Mouse (Mus musculus) mouse trophoblast stem cell (cell line): ENCODE data around the gene Agbl2.

Source experiments
- in situ Hi-C, 2 experiments: fragments of 300-500 bp; cut with MseI, MboI; formaldehyde crosslinking; loops; 2 replicates in 1 of 2; 3 replicates in 1 of 2; pipeline ENCODE4 v1.15.1; 2025

The Agbl2 gene

DNA sequence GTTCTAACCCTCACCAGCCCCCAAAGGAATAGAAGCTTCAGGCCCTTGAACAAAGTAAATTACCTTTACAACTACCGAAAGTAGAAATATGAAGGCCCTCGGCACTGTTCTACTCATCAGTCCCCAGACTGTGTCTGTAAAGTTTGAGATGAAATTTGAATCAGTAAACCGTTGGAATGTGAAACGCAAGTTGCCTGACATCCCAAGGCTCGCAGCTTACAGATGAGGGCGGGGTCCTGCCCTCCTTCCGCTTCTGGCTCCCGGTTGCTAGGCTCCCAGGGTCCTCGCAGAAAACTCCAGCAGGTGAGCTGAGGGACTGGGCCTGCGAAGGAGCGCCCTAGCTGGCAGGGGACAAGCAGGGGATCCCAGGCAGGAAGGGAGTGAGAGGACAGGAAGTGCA is at the start of gene Agbl2:
Gene Agbl2, plus strand, starts transcription at position 270 of the 400 bp plus-strand sequence.
- in situ Hi-C loops, result no loop called here

GRCm38 (mm10) chr2:90735326-90735725 is 47.2 kb upstream of the Agbl2 start:
- in situ Hi-C loops, result no loop called here

DNA sequence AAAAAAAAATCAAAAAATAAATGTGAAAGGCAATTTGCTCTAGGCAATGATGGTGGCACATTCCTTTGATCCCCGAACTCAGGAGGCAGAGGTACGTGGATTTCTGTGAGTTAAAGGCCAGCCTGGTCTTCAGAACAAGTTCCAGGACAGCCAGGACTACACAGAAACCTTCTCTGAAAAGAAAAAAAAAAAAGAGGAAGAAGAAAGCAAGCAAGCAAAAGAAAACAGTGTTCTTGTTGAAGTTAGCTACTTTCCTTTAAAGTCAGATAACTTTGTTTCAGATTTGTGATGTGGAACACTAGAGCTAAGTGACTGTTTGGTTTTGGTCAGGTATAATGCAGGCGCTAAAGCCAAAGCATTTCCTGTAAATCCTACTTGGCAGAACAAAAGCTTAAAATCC is 43.7 kb upstream of the Agbl2 start:
- in situ Hi-C loops, result no loop called here

DNA sequence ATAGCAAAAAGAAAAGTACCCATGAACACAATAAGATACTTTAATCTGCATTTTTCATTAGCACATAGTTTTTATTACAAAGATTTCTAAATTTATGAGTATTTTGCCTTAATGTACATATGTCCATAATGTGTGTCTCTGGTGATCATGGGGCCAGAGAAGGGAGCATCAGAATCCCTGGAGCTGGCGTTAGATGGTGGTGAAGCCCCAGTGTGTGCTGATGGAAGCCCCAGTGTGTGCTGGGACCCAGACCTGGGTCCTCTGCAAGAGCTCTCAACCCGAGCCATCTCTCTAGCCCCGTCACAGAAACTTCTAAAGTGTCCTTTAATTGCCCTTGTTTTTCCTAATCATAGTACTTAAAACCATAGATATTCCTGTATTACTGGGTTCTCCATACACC is 43.2 kb upstream of the Agbl2 start:
- in situ Hi-C loops, result no loop called here

GRCm38 (mm10) chr2:90739921-90740320 is 42.6 kb upstream of the Agbl2 start:
- in situ Hi-C loops, result no loop called here

DNA sequence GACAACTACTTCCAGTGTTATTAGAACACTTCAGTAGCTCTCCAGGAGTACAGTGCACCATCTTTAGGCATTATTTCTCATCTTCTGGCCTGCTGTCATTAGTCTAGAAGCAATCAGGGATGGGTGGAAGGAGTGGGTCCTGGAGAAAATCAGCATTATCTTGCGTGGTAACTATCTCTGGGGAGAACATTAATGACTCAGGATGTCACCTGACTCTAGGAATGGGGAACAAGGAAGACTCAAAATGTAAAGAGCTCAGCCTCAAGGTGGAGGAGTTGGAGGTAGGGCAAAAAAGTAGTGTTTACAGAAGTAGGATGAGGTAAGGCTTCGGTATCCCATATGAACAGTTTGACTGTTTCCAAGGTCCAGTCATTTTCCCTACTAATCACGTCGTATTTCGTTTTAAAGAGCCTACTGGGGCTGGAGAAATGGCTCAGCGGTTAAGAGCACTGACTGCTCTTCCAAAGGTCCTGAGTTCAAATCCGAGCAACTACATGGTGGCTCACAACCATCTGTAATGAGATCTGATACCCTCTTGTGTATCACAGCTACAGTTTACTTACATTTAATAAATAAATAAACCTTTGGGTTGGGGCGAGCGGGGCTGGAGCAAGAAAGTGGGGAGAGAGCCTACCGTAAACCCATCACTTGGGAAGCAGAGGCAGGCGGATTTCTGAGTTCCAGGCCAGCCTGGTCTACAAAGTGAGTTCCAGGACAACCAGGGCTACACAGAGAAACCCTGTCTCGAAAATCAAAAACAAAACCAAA is 38.1 kb upstream of the Agbl2 start:
- in situ Hi-C loops, result no loop called here

DNA sequence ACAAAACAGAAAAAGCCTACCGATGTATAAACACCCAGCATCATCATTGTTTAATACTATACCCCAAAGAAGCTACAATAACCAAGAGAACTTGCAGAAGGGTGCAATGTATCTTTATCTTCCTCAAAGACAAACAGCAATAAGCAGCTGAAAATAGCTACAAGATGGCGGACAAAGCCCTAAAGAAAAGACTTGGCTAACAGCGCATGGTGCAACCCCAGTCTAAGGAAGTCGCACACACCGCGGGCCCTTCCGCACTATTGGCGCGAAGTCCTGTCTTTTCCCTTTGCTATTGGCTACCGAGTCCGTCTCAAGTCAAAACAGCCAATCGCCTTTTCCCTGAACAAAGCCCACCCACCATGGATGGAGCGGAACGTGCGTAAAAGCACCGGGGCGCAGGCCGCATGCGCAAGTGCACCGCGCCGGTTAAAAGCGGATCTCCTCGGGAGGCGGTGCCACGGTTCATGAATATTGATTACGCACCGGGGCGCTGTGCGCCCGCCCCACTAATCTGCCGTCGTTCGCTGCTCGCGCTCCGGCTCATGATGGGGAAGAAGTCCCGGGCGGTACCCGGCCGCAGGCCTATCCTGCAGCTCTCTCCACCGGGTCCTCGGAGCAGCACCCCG is 37.4 kb upstream of the Agbl2 start, which contains the start of gene Fnbp4:
Gene Fnbp4, plus strand, starts transcription at position 318 of the 626 bp plus-strand sequence.
- in situ Hi-C loops, result no loop called here

GRCm38 (mm10) chr2:90745740-90746537 is 36.6 kb upstream of the Agbl2 start:
- in situ Hi-C loops, result no loop called here

GRCm38 (mm10) chr2:90746538-90746865 is 36.0 kb upstream of the Agbl2 start:
- in situ Hi-C loops, result no loop called here

DNA sequence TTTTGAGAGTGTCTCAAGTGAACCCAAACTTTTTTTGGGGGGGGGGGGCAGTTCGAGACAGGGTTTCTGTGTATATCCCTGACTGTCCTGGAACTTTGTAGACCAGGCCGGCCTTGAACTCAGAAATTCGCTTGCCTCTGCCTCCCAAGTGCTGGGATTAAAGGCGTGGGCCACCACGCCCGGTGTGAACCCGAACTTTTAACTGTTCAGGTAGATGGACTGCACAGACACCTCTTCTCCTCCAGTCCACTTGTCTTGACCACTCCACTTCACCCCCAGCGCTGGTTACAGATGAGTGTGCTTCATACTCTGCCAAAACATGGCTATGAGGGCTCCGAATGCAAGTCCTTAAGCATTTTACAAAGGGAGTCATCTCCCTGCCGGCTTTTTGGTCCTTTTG is 35.4 kb upstream of the Agbl2 start:
- in situ Hi-C loops, result no loop called here

- in situ Hi-C loops, result no loop called here
Observed at GRCm38 (mm10) chr2:90749676-90750459, 32.7 kb upstream of the Agbl2 start.

GRCm38 (mm10) chr2:90753565-90753964 is 29.0 kb upstream of the Agbl2 start:
- in situ Hi-C loops, result no loop called here

GRCm38 (mm10) chr2:90754188-90754587 is 28.3 kb upstream of the Agbl2 start:
- in situ Hi-C loops, result no loop called here

DNA sequence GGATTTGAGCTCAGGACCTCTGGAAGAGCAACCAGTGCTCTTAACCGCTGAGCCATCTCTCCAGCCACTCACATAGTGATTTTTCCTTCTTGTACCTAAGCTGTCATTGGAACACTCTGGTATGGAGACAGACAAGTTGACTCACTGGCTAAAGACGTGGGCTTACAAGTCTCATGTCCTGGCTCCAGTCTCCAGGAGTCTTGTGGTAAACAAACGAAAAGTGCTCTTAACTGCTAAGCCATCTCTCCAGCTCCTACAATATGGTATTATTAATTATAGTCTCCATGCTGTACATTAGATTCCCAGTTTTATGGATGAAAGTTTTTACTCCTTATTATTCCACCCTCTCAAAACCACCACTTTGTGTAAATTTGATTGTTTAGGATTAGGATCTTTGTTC is 17.4 kb upstream of the Agbl2 start:
- in situ Hi-C loops, result no loop called here

GRCm38 (mm10) chr2:90781323-90781722 is 1.2 kb upstream of the Agbl2 start:
- in situ Hi-C loops, result no loop called here

- in situ Hi-C loops, result no loop called here
Observed at GRCm38 (mm10) chr2:90781938-90782337, 589 bp upstream of the Agbl2 start.

DNA sequence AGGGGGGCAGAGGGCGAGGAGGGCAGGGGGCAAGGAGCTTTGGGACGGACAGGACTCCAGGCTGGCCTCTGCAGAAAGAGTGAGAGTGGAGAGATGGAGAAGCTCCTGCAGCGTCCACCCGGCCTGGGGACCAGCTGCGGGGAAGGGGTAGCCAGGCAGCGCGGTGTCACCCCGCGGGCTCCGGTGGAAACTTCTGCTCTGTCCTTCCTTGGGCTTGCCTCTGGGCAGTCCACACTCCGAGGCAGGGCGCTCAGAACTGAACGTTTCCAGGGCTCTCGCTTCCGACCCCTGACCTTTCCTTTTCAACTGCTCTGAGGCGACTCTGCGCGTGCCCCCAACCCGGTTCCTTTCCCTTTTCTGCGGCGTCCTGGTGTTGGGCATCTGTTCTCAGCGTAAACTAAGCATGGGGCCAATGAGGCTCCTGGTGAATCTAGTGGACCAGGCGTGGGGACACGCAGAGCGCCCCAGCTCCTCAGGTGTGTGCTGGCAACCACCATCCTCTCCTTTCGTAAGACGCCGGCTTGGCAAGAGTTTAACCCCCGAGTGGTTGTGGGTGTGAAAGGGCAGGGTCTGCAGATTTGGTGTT is 467 bp downstream of the Agbl2 start:
- in situ Hi-C loops, result no loop called here

GRCm38 (mm10) chr2:90788126-90788525 is 5.6 kb downstream of the Agbl2 start:
- in situ Hi-C loops, result no loop called here

DNA sequence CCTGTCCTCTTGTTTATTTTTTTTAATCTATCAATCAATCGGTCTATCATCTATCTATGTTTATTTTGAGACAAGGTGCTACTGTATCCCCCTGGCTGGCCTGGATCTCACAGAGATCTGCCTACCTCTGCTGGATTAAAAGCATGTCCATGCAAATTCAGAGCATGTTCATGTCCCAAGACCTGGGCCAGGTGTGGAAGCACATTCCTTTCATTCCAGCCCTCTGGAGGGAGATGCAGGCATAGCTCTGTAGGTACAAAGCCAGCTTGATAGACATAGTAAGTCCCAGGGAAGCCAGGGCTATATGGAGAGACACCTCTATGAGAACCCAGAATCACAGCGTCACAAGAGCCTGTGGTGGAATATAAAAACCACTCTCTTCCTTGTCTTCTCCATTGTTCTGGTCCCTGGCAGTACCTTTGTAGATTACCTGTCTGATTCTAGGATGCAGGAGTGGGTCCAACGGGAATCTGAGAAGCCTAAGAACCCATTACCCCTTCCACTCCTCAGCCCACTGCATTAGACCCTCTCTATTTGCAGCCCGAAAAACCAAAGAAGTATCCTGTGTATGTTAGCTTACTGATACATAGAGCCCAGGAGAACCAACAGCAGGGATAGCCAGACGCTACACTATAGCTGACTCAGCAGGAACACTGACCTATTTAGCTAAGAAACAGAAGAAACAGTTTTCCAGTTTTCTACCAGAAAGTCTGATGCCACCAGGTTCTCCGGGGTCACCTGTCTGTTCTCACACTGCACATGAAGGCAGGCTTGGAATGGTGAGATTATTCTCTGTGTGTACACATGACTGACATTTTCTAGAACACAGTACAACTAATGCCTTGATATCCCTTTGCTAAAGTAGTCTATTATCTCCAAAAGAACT is 26.0 kb downstream of the Agbl2 start:
- in situ Hi-C loops, result no loop called here

DNA sequence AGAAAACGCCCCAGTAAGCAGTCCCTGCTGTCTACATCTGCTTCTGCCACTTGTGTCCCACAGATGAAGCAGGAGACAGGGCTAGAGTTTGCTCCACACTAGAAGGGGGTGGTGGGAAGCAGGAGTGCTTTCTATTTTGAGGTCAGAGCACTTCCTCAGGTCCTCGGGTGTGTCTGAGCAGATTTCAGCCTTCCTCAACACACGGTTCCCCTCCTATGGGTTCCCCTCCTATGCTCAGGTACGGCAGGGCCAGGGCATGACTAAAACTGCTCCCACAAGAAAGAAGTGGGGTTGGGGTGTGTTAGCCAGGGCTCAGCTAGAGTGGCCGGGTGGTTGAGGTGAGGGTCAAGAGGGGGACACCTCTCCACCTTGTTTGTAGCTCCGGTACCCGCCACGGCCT is 28.2 kb downstream of the Agbl2 start:
- in situ Hi-C loops, result no loop called here
